Mouse (Mus musculus) neural tube, embryonic 12.5 days (tissue): ENCODE measurements around the gene Ablim1. TPM values are rescaled to one million over a fixed set of nuclear protein-coding genes. Genes with fewer than 3 reads are reported as not detected.

Experiments
- ATAC-seq: fragments of 200-750 bp; cut with Nextera tagmentation; 2 replicates; pipeline ENCODE4 v1.8.0; 2017; ENCODE audit warnings: low read depth, mild to moderate bottlenecking, moderate TSS enrichment, moderate library complexity; ENCODE audit not compliant: low FRiP score
- H3K27ac ChIP-seq: fragments of 300-500 bp; sonication (generic); 2 replicates; pipeline ENCODE4 v1.5.1; 2016
- H3K27me3 ChIP-seq: fragments of 300-500 bp; sonication (generic); replicated peaks from 2 replicates; pipeline ENCODE4 v1.6.1; 2016; ENCODE audit warnings: mild to moderate bottlenecking
- H3K36me3 ChIP-seq: fragments of 300-500 bp; sonication (generic); 2 replicates; pipeline ENCODE4 v1.6.1; 2016; ENCODE audit warnings: mild to moderate bottlenecking
- H3K4me1 ChIP-seq: fragments of 300-500 bp; sonication (generic); 2 replicates; pipeline ENCODE4 v1.6.1; 2016
- H3K4me2 ChIP-seq: fragments of 300-500 bp; sonication (generic); replicated peaks from 2 replicates; pipeline ENCODE4 v1.6.1; 2016; ENCODE audit warnings: mild to moderate bottlenecking
- H3K4me3 ChIP-seq: fragments of 300-500 bp; sonication (generic); 2 replicates; pipeline ENCODE4 v1.5.1; 2016
- H3K9ac ChIP-seq: fragments of 300-500 bp; sonication (generic); 2 replicates; pipeline ENCODE4 v1.6.1; 2016; ENCODE audit warnings: mild to moderate bottlenecking
- H3K9me3 ChIP-seq: fragments of 300-500 bp; sonication (generic); 2 replicates; pipeline ENCODE4 v1.6.1; 2016; ENCODE audit warnings: mild to moderate bottlenecking
- WGBS: fragments of 180-500 bp; shearing (Covaris S2); methylation state at CpG from one replicate; pipeline ENCODE4 v1.1.7; 2016; 5-methylcytosine and 5-hydroxymethylcytosine counted together
- polyA plus RNA-seq: library from polyadenylated mRNA; unstranded; fragments of >200 nt; fragmentation: Nextera tagmentation; extraction: Ambion mirVana; gene quantifications from 2 replicates; pipeline ENCODE4 v1.2.1, GENCODE M21; 2016

Gene Ablim1
- polyA plus RNA-seq, 1 experiment from 2014 or later: 34.9 TPM

DNA sequence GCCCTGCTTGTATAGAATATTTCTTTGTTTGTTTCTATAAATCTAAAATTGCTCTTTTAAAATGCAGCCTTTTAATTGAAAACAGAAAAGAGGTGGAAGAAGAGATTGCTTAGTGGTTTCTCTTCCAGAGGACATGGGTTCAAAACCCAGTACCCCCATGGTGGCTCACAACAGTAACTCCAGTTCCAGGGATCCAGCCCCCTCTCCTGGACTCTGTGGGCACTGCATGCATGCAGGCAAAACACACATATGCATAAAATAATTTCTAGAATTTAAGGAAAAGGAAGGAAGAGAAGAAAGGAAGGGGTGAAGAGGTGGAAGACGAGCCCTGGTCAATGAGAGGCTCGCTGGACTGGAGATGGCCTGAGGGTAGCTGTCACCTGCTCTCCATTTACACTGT lies 145.2 kb downstream of the Ablim1 start:
- Histone ChIP-seq H3K9me3 (no peaks in the 10 kb centered on the region), H3K4me3 (no peak overlapping the region), H3K27me3 (no peaks in the 10 kb centered on the region), H3K4me1 (no peaks in the 10 kb centered on the region), H3K9ac (no peak overlapping the region), H3K4me2 (no peak overlapping the region), H3K36me3 (no peaks in the 10 kb centered on the region), H3K27ac (no peak overlapping the region)
- no peak for ATAC-seq
- WGBS: 85% methylated on average over 2 of the region's 2 CpGs

DNA sequence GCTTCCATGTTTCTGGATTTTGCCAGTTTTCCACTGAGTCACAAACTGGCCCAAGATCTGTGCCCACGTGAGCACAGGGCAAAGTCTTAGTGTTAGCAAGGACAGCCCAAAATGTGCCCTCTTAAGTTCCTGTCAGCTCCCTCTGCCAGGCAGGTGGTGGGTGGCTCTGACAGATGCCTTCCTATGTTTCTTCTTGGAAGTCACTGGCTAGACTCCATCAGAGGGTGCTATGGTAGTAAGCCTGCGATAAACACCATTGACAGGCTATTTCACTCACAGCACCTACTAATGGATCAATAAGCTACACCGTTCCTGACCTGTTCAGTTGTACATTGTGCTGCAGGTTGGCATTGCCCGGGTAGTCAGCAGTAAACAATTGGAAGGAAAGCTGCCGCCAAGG lies 147.0 kb downstream of the Ablim1 start:
- Histone ChIP-seq H3K27me3 (no peaks in the 10 kb centered on the region), H3K4me2 (no peak overlapping the region), H3K4me3 (no peak overlapping the region), H3K9me3 (no peaks in the 10 kb centered on the region), H3K27ac (no peak overlapping the region), H3K4me1 (no peaks in the 10 kb centered on the region), H3K36me3 (no peaks in the 10 kb centered on the region), H3K9ac (no peak overlapping the region)
- WGBS: 88% methylated on average over 5 of the region's 5 CpGs
- ATAC-seq: no peak

DNA sequence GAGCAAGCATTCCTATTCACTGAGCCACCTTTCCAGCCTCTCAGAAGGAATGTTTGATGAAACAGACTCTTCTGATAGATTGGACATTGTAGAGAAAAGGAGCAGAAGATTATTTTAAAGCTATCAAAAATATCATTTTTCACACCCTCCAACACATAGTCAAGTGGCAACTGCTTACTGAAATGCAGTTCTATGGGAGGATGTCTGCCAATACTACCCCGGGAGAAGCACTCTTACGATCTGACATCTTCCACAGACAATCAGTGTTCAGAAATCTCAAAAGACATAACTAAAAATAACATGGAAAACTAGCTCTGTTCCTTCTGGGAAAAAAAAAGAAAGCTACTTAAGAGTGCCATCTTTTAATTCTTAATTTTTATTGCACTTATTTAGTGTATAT lies 149.8 kb downstream of the Ablim1 start:
- Histone ChIP-seq H3K9ac (no peak overlapping the region), H3K9me3 (no peaks in the 10 kb centered on the region), H3K36me3 (no peaks in the 10 kb centered on the region), H3K4me2 (no peak overlapping the region), H3K27ac (no peak overlapping the region), H3K4me1 (no peaks in the 10 kb centered on the region; the same call in 1 of the 2 replicates), H3K4me3 (no peak overlapping the region), H3K27me3 (no peaks in the 10 kb centered on the region)
- ATAC-seq: no peak
- 95% methylated on average over 2 of the region's 2 CpGs for WGBS

DNA sequence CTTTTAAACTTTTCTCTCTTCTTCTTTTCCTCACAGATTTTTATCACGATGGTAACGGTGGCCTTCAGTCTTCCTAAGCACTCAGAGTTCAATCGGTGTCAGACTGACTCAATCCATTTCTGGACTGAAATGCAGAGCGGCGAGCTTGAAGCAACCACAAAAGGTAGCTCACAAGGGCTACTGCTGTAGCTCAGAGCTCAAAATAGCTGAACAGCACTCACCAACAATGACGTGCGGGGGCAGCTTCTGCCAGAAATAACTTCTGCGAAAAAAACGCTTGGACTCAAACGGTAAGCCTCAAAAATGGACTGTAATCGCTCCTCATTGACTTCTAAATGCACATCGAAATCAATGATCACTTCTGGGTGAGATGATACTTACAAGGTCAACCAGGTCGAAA lies 151.4 kb downstream of the Ablim1 start:
- H3K4me1 ChIP-seq: no peaks in the 10 kb centered on the region; the same call in 1 of the 2 replicates
- H3K4me3 ChIP-seq: no peak overlapping the region
- H3K9me3 ChIP-seq: no peaks in the 10 kb centered on the region
- H3K27ac ChIP-seq: no peak overlapping the region
- 87% methylated on average over 13 of the region's 13 CpGs for WGBS
- H3K27me3 ChIP-seq: no peaks in the 10 kb centered on the region
- no peak overlapping the region for H3K4me2 ChIP-seq
- no peaks in the 10 kb centered on the region for H3K36me3 ChIP-seq
- no peak overlapping the region for H3K9ac ChIP-seq
- ATAC-seq: no peak

DNA sequence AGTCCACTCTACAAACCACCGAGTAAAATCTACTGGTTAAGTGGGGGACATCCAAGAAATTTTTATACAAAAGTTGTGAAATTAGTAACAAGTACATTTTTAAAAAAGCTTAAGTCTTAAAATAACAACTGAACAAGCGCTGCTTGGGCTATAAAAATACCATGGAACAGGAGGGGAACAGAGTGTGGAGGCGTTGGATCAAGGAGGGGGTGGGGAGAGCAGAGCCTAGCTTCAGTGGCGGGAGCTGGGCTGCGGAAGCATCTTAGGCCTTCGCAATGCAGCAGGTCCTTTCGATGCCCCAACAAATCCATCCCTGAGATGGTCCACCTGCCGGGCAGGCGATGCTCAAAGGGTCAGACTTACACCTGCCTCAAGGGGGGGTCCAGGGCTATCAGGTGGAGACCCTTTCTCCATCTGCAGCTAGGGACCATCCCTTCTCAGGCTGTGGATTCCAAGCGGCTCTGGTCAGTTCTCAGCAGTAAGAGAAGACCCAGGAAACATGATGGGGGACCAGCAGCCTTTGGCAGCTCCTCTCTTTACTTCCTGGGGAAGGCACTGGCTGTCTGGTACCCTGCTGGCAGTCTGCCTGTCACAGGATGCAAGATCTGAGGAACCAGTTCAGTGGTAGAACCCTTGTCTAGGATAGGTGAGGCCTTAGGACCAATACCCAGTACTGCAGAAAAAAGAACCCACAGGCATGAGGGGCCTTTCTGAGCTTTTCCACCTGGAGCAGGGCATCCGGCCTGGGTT lies 152.6 kb downstream of the Ablim1 start:
- 79% methylated on average over 11 of the region's 11 CpGs for WGBS
- no peak overlapping the region for H3K27ac ChIP-seq
- no peaks in the 10 kb centered on the region for H3K9me3 ChIP-seq
- no peaks in the 10 kb centered on the region for H3K36me3 ChIP-seq
- no peaks in the 10 kb centered on the region; the same call in 1 of the 2 replicates for H3K4me1 ChIP-seq
- no peaks in the 10 kb centered on the region for H3K27me3 ChIP-seq
- H3K9ac ChIP-seq: no peak overlapping the region
- no peak overlapping the region for H3K4me2 ChIP-seq
- ATAC-seq: no peak
- H3K4me3 ChIP-seq: no peak overlapping the region

DNA sequence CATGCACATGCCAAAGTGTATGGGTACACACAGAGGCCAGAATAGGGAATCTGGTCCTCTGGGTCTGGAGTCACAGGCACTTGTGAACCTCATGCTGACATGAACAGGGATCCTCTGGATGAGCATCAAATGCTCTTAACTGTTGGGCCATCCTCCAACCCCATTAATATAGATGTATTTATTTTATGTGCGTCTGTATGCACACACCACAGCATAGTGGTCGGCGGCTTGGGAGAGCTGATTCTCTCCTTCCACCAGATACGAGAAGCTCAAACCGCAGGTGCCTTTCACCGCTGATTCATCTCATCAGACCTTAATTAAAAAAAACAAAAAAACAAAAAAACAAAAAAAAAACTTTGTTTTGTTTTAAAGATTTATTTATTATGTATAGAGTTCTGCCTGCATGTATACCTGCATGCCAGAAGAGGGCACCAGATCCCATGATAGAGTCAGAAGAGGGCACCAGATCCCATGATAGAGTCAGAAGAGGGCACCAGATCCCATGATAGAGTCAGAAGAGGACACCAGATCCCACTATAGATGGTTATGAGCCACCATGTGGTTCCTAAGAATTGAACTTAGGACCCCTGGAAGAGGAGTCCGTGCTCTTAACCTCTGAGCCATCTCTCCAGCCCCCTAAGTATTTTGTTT lies 153.6 kb downstream of the Ablim1 start:
- H3K27ac ChIP-seq: no peak overlapping the region
- WGBS: 73% methylated on average over 7 of the region's 7 CpGs
- H3K27me3 ChIP-seq: no peaks in the 10 kb centered on the region
- no peak overlapping the region for H3K4me3 ChIP-seq
- H3K4me1 ChIP-seq: no peaks in the 10 kb centered on the region; the same call in 1 of the 2 replicates
- H3K9me3 ChIP-seq: no peaks in the 10 kb centered on the region
- no peak overlapping the region for H3K4me2 ChIP-seq
- ATAC-seq: no peak
- H3K9ac ChIP-seq: no peak overlapping the region
- no peaks in the 10 kb centered on the region for H3K36me3 ChIP-seq

DNA sequence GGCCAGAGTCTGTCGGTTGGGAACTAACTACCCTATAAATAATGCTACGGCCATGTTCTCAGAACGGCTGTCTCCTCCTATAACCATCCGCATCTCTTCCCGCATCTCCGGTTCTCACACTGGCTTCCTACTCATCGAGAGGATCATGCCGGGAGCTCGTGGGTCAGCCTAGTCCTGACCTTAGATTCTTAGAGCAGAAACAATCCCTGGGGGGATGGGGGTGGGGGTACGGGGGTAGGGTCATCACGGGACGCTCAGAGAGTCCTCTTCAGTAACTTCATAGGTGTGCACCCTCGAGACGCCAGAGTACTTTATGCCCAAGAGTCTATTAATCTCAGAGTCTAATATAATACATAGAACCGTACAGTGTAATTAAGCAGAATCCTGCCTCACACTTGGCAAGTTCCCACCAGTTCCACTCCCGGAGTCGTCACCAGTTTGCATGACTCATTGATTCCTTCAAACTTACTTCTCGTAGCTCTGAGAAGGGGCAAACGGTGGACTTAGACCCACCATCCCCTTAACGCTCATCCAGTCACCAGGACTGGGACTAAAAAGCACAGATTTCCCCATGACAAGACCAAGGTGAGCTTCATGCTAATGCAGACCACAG lies 156.9 kb downstream of the Ablim1 start:
- no peaks in the 10 kb centered on the region; the same call in 1 of the 2 replicates for H3K4me1 ChIP-seq
- H3K36me3 ChIP-seq: no peaks in the 10 kb centered on the region
- no peak overlapping the region for H3K4me2 ChIP-seq
- H3K9me3 ChIP-seq: no peaks in the 10 kb centered on the region
- no peaks in the 10 kb centered on the region for H3K27me3 ChIP-seq
- WGBS: 83% methylated on average over 20 of the region's 20 CpGs
- no peak overlapping the region for H3K27ac ChIP-seq
- no peak for ATAC-seq
- H3K9ac ChIP-seq: no peak overlapping the region
- no peak overlapping the region for H3K4me3 ChIP-seq

DNA sequence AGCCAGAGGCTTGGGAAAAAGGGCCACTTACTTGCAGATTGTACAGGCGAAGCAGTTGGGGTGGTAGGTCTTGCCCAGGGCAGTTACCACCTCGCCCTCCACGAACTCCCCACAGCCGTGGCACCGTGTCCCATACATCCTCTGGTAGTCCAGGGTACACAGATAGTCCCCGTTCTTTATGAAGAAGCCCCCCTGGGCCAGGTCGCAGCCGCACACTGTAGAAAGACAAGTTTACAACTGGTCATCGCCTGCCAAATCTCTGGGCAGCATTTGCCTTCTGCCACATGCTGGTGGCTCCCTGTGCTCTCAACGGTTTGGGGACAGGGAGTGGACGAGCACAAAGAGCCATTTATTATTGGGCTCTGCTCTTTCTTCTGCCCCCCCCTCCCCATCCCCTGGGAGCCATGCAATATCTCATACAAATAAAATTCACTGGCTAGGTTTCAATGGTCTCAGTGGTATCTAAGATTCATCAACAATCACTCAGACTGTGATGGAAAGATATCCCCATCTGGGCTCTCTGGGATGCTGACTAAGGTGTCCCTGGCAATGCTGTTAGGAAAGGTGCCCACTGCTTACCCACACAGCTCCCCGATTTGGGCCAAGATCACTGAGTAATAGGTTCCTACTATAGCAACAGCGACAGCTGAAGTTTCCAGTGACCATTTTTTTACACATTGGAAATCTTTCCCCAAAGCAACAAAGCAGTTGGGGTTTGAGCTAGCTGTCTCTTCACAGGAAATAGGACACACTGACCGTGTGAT lies 159.4 kb downstream of the Ablim1 start:
- WGBS: 81% methylated on average over 14 of the region's 14 CpGs
- Histone ChIP-seq H3K27ac (no peak overlapping the region), H3K9me3 (no peaks in the 10 kb centered on the region), H3K4me3 (no peak overlapping the region), H3K9ac (no peak overlapping the region), H3K4me2 (no peak overlapping the region), H3K27me3 (no peaks in the 10 kb centered on the region), H3K36me3 (no peaks in the 10 kb centered on the region), H3K4me1 (no peaks in the 10 kb centered on the region)
- no peak for ATAC-seq

DNA sequence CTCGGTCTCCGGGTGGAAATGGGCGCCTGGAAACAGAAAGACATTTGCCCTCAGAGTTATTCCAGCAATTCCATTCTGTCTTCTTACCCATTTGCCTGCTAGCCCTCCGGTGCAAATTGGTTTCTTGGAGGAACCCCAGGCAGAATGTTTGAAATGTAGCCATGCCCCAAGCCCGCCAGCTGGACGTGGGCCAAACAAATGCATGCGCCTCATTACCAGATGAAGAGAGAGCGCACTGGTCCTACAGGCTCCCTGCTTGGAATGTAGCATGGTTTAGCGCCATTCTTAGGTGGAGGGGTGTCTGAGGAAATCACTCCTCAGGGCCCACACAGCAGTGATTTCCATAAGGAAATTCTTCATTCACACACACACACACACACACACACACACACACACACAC lies 162.4 kb downstream of the Ablim1 start:
- no peak for ATAC-seq
- Histone ChIP-seq H3K4me2 (no peak overlapping the region), H3K36me3 (no peaks in the 10 kb centered on the region), H3K4me1 (peaks cover 5% of the 10 kb centered on the region), H3K4me3 (no peak overlapping the region), H3K27me3 (no peaks in the 10 kb centered on the region), H3K27ac (no peak overlapping the region), H3K9me3 (no peaks in the 10 kb centered on the region), H3K9ac (no peak overlapping the region)
- WGBS: 62% methylated on average over 9 of the region's 9 CpGs

DNA sequence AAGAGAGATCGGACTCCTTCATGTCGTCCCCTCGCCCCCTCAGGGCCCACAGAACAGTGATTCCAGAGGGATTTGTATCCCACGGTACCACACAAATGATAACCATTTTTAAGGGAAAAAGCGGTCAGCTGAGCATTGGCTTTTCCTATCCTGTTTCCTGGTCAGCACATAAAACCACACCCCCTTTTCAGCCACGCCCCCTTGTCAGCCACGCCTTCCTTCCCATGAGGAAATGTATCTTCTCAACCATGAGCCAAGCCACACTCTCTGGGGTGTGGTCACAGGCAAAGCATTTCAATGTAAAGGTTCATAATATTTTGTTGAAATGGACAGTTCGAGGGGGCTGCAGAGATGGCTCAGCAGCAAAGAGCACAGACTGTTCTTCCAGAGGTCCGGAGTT lies 163.2 kb downstream of the Ablim1 start:
- Histone ChIP-seq H3K27ac (no peak overlapping the region), H3K36me3 (no peaks in the 10 kb centered on the region), H3K4me2 (no peak overlapping the region), H3K9ac (no peak overlapping the region), H3K27me3 (no peaks in the 10 kb centered on the region), H3K4me3 (no peak overlapping the region), H3K9me3 (no peaks in the 10 kb centered on the region), H3K4me1 (peaks cover 7% of the 10 kb centered on the region)
- WGBS: 86% methylated on average over 9 of the region's 9 CpGs
- no peak for ATAC-seq

DNA sequence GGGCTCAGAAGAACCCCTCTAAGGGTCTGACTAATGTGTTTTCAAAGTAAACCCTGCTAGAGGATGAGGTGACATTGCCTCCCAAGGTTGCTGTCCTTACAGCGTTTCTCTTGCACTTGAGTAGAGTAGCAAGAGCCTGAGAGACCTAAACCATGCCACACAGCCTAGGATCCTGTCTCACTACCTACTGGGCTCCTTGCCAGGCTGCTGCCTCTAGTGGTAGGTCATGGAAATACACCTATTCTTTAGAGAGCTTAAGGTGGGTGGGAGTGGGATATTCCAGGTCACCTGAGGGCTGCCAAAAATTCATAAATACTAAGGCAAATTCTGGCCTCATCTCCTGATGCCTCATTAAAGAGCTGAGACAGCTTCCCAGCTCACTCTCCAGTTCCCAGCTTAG lies 164.4 kb downstream of the Ablim1 start:
- H3K27me3 ChIP-seq: no peaks in the 10 kb centered on the region
- H3K4me2 ChIP-seq: no peak overlapping the region
- H3K9ac ChIP-seq: no peak overlapping the region
- no peak for ATAC-seq
- 53% methylated on average over 1 of the region's 1 CpGs for WGBS
- peaks cover 7% of the 10 kb centered on the region for H3K4me1 ChIP-seq
- H3K36me3 ChIP-seq: no peaks in the 10 kb centered on the region
- H3K4me3 ChIP-seq: no peak overlapping the region
- no peaks in the 10 kb centered on the region for H3K9me3 ChIP-seq
- H3K27ac ChIP-seq: no peak overlapping the region

DNA sequence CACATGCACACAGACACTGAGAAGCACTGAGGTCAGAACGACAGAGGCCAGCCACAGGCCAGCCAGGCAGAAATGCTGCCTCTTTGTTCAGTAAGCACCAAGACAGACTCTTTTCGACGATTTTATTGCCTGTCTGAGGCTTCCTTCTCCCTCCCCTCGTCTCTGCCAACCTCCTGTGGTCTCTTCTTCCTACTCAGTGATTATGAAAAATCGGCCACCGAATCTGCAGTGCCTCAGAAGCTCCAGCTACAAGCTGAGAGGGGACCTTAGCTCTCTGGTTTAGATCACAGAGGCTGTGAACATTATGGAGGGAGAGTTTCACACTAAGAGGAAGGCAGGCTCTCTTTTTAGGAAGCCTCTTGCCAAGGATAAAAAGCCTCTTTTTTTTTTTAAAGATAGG lies 167.0 kb downstream of the Ablim1 start:
- 14% methylated on average over 6 of the region's 6 CpGs for WGBS
- H3K27ac ChIP-seq: no peak overlapping the region
- H3K4me3 ChIP-seq: no peak overlapping the region
- H3K9ac ChIP-seq: no peak overlapping the region
- H3K27me3 ChIP-seq: no peaks in the 10 kb centered on the region
- no peak overlapping the region for H3K4me2 ChIP-seq
- no peaks in the 10 kb centered on the region for H3K36me3 ChIP-seq
- peaks cover 7% of the 10 kb centered on the region for H3K4me1 ChIP-seq
- H3K9me3 ChIP-seq: no peaks in the 10 kb centered on the region
- no peak for ATAC-seq
